Mouse (Mus musculus): ENCODE data around the gene P2ry10. TPM values are rescaled to one million over a fixed set of nuclear protein-coding genes. Genes with fewer than 3 reads are reported as not detected.

The P2ry10 gene
- polyA plus RNA-seq, 1 experiment from 2014 or later: not detected

GRCm38 (mm10) chrX:107149391-107149993 lies 61.2 kb downstream of the P2ry10 start:
- Histone ChIP-seq H3K27me3 (no peaks in the 10 kb centered on the region), H3K4me3 (no peak overlapping the region), H3K36me3 (no peaks in the 10 kb centered on the region), H3K4me1 (replicated peaks) (no peaks in the 10 kb centered on the region), H3K27ac (no peak overlapping the region), H3K4me2 (no peak overlapping the region), H3K9me3 (no peaks in the 10 kb centered on the region), H3K9ac (no peak overlapping the region)
- 72% methylated on average over 4 of the region's 4 CpGs for WGBS
- no peak for ATAC-seq (ENCODE audit: low FRiP score)

- Histone ChIP-seq H3K36me3 (no peaks in the 10 kb centered on the region), H3K4me1 (replicated peaks) (no peaks in the 10 kb centered on the region), H3K4me3 (no peak overlapping the region), H3K9me3 (no peaks in the 10 kb centered on the region), H3K4me2 (no peak overlapping the region), H3K27me3 (no peaks in the 10 kb centered on the region), H3K27ac (no peak overlapping the region), H3K9ac (no peak overlapping the region)
- WGBS: 68% methylated on average over 5 of the region's 5 CpGs
- ATAC-seq (ENCODE audit: low FRiP score): no peak
Measured at GRCm38 (mm10) chrX:107150027-107150426, 61.7 kb downstream of the P2ry10 start.

- 73% methylated on average over 4 of the region's 4 CpGs for WGBS
- H3K4me3 ChIP-seq: no peak overlapping the region
- no peaks in the 10 kb centered on the region for H3K36me3 ChIP-seq
- no peak for ATAC-seq (ENCODE audit: low FRiP score)
- H3K9me3 ChIP-seq: no peaks in the 10 kb centered on the region
- no peaks in the 10 kb centered on the region for H3K4me1 ChIP-seq (replicated peaks)
- H3K27ac ChIP-seq: no peak overlapping the region
- H3K4me2 ChIP-seq: no peak overlapping the region
- H3K27me3 ChIP-seq: no peaks in the 10 kb centered on the region
- H3K9ac ChIP-seq: no peak overlapping the region
Measured at GRCm38 (mm10) chrX:107150752-107151515, 62.6 kb downstream of the P2ry10 start.

Other genes starting within 250 kb of the P2ry10 start
- 0.68 and 2.8 TPM in 2 replicates for gene Rtl3, start 247.8 kb upstream of the P2ry10 start, polyA plus RNA-seq (2015; fragmentation: Nextera tagmentation; extraction: Ambion mirVana)
- 8.0 and 9.5 TPM in 2 replicates for gene Lpar4, start 167.9 kb upstream of the P2ry10 start, polyA plus RNA-seq (2015; fragmentation: Nextera tagmentation; extraction: Ambion mirVana)
- 0.22 and 0.43 TPM in 2 replicates for gene P2ry10b, start 60.4 kb downstream of the P2ry10 start, polyA plus RNA-seq (2015; fragmentation: Nextera tagmentation; extraction: Ambion mirVana)
- gene Gpr174, start 167.4 kb downstream of the P2ry10 start, polyA plus RNA-seq (2015; fragmentation: Nextera tagmentation; extraction: Ambion mirVana): not detected in 2 replicates